Mouse (Mus musculus) liver, adult 2 months (tissue): ENCODE results near the gene Rsg1.

Experiments
- CTCF ChIP-seq: fragments of 200-500 bp; IDR thresholded peaks from 2 replicates; pipeline ENCODE4 v1.5.1; 2011; ENCODE audit warnings: low read depth, low read length, control low read depth
- POLR2A ChIP-seq: fragments of 200-500 bp; IDR thresholded peaks from 2 replicates; pipeline ENCODE4 v1.6.1; 2011; ENCODE audit warnings: low read length, control low read depth; ENCODE audit not compliant: insufficient read depth; ENCODE audit errors: extremely low read depth

GRCm38 (mm10) chr4:141265979-141266637 is 52.4 kb downstream of the Rsg1 start:
- TF ChIP-seq POLR2A, result no peak
- peak; percentile 30; the same call in 1 of the 2 replicates for TF ChIP-seq CTCF
